Mouse (Mus musculus): ENCODE measurements around the gene Ccdc34. TPM values are rescaled to one million over a fixed set of nuclear protein-coding genes. Genes with fewer than 3 reads are reported as not detected.
"Not testable (repeated sequence)": the region's sequence is repeated elsewhere in the genome, so short reads cannot be mapped to it uniquely, and the experiment has no call there.

Gene Ccdc34
- total RNA-seq, 4 experiments from 2014 or later: 12.3 to 14.8 (median 14.2) TPM

DNA sequence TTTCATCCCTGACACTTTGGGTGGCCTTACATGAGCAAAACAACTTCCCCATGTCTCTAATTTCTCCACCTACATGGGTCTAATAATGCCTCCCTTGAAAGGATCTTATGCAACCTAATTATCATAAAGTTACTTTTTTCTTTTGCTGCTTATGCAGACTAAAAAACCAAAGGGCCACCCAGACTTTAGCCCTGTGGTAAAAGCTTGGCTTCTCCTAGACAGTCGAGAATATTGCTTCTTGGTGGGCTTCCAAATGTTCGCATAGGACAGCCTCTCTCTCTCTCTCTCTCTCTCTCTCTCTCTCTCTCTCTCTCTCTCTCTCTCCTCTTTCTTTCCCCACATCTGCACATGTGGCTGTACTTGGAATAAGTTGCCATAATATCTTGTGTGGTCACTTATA is 60.0 kb downstream of the Ccdc34 start:
- no peak for DNase-seq (ENCODE audit: low spot score in 2 of 2)

DNA sequence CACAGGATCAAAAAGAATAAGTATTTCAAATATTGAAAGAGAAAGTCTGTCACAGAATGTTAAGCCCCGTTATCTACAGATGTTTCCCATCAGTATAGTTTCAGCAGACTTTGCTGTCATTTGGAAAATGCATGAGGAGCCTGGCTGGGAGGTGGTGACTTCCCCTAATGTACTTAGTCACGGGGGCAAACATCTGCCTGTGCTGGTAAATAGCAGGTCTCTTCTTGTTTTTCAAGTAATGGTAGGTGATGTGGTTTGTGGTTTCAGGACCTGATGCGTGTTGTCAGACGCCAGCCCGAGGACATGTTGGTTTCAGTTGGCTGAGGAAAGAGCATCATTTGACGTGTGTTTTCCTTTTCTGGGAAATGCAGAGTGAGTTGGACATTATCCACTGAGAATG is 62.9 kb downstream of the Ccdc34 start:
- no peak for DNase-seq (ENCODE audit: low spot score in 2 of 2)

DNA sequence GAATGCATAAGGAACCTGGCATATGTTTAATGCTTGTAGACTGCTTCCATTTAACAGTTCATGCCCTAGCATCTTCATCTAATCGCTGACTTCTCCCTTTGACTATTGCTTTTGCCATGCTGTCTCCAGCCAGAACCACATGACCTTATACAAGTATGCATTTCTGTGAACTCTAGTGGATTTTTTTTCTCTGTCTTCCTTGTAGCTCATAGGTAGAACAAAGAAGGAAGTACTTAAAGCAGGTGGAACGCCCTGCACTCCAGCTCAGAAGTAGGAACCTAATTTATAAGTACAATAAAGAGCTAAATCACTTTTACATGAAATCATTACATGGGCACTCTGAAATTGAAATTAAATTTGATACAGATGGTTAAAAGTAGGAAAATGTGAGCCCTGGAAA is 65.4 kb downstream of the Ccdc34 start:
- DNase-seq (ENCODE audit: low spot score in 2 of 2): no peak

DNA sequence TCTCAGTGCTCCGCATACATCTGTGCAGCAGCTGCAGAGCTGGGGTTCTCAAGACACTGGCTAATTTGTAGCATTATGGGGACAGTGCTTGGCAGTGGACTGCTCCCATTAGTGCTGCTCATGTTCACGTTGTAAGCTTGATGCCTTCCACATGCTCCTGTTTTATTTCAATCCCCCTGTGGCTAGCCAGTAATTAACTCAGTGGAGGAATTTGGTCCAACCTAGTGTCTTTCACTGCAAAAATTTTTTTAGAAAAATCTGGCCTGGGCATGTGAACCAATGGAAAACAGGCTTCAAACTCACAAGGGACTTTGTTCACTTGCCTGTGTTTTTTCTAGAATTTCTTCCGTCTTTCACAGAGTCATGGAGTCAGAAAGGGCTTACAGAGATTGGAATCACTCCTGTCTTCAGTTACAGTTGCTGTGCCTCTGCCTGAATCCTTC is 68.1 kb downstream of the Ccdc34 start:
- no peak for DNase-seq (ENCODE audit: low spot score in 2 of 2)

- no peak for DNase-seq (ENCODE audit: low spot score in 2 of 2)
Measured at GRCm38 (mm10) chr2:110114133-110114532, 96.5 kb downstream of the Ccdc34 start.

DNA sequence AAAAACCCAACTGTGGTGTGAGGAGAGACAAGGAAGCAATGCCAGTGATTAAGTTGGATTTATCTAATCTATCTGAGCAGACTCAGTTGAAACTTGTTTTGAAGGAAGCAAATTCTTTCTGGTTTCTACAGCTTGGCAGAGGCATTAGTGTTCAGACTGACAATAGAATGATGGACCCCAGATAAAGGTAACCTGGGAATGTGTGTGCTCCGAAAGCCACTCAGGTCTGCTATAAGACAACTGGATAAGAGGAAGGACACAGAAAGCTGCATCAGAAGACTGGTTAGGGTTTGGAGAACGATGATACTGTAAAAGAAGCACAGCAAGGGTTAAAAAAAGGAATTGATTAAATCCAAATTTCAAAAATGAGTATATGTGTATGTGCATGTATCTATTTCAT is 111.8 kb downstream of the Ccdc34 start:
- no peak for DNase-seq (ENCODE audit: low spot score in 2 of 2)

DNA sequence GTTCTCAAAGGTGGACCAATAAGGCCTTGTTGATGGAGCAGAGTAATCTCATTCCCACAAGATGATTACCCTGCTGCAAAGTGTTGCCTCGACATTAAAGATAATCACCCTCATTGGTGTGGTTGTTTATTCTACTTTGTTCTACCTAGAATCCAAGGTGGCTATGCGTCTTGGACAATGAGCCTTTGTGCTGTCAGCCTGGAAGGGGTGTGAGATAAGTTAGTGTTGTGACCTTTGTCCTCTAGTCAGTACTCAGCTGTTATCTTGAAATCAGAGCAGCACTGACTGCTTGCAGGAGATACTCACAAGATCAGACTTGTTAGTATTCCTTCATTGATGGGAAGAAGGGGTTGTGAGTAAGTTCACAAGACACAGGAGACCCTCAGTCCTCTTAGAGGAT is 114.0 kb downstream of the Ccdc34 start:
- no peak for DNase-seq (ENCODE audit: low spot score in 2 of 2)

DNA sequence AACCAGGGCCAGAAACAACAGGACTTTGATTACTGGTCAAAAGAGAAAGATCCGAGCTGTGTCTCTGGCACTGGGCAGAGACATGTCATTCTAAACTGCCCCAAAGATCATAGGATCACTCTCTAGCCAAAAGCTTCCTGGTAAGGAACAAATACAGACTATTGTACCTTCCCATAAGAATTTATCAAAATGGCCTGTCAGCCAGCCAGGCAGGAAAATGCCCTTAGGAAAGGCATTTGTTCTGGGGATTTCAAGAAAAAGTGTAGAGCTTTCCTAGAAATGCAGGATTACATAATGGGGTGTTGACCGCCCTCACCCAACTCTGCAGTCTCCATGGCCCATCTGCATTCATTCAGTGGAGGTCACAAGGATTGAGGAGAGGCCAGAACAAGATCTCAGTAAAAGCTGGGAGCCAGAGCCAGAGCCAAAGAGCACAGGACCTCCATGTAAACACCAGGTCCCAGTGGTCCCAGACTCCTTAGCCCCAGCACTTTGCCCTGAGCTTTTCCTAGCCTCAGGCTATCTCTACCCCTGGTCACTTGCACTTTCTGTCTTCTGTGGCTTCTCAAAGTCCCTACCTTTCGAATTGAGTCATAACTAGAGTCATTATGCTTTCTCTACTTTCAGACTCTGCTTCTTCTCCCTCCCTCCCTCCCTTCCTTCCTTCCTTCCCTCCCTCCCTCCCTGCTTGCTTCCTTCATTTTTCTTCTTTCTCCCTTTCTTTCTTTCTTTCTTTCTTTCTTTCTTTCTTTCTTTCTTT is 115.9 kb downstream of the Ccdc34 start:
- no peak for DNase-seq (ENCODE audit: low spot score in 2 of 2)

- peak in 1 of 2 experiments; percentile 41 for DNase-seq (ENCODE audit: low spot score in 2 of 2)
Measured at GRCm38 (mm10) chr2:110134765-110135594, 117.4 kb downstream of the Ccdc34 start.

DNA sequence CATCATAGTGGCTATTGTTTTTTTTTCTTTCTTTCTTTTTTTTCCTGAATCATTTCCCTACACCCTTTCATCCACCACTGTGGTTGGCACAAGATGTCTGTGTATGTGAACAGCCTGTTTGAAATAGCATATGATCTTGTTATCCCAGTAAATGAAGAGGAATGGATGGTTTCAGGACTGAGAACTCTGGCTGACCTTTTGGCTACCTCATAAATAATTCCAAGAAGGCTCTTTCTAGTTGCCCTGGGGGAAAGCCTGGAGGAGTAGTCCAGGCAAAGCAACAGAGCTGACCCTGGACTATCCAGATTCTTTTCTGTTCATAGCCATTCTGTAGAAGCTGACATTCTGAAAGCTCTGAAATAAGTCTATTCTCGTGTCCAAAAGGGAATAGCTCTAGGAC is 119.7 kb downstream of the Ccdc34 start:
- DNase-seq (ENCODE audit: low spot score in 2 of 2): no peak

DNA sequence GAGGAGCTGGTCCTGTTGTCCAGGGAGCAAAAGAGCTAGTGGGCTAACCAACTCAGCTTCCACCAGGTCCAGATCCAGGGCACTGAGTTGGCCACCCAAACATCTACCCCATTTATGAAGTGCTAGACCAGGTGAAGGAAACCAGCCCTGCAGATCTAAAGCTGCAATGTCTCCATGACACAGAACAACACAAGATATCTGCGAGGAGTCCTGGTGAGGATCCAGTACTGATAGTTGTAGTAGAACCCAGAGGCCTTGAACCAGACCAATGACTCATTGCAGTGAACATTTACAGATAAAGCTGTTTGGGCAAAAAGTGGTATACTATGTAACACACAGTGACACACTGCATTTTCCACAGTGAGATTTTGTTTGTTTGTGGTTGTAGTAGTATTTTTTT is 120.5 kb downstream of the Ccdc34 start:
- no peak for DNase-seq (ENCODE audit: low spot score in 2 of 2)

- not testable (repeated sequence) for DNase-seq (ENCODE audit: low spot score in 2 of 2)
Measured at GRCm38 (mm10) chr2:110147980-110148379, 130.4 kb downstream of the Ccdc34 start.

DNA sequence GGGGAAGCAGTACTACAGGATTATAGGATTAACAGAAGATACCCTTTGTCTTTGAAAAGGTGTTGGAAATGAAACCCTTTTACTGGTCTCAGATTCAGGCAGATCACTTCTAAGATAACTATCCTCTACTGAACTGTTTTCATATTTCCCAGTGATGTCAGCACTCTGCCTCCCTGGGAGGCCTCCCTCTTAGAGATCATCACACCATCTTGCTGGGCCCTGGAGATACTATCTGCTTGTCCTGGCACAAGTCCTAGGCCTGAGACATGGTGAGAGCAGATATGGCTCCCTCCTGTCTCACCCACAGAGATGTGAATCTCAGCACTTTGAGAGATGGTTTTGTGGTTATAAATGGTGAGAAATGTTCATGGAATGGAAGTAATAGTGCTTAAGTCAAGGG is 131.6 kb downstream of the Ccdc34 start:
- no peak for DNase-seq (ENCODE audit: low spot score in 2 of 2)

GRCm38 (mm10) chr2:110156321-110156720 is 138.7 kb downstream of the Ccdc34 start:
- no peak for DNase-seq (ENCODE audit: low spot score in 2 of 2)

DNA sequence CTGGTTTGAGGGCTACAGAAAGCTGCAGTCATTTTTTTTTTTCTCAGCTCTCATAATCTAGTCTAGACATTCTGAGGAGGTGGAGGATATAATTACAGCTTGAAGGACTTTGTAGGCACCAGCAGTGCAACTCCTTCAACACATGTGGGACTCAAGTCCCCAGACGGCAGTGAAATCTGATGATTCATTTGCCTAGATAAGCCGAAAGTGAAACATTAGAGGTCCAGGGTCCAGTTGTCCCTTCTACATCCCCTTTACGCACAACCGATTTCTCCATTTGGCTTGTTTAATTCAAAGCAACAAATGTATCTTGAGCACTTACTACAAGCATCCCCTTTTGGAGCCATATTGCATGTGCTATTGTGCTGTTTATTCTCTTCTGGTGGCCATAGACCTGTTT is 147.4 kb downstream of the Ccdc34 start:
- no peak for DNase-seq (ENCODE audit: low spot score in 2 of 2)

GRCm38 (mm10) chr2:110167694-110168093 is 150.1 kb downstream of the Ccdc34 start:
- no peak for DNase-seq (ENCODE audit: low spot score in 2 of 2)

DNA sequence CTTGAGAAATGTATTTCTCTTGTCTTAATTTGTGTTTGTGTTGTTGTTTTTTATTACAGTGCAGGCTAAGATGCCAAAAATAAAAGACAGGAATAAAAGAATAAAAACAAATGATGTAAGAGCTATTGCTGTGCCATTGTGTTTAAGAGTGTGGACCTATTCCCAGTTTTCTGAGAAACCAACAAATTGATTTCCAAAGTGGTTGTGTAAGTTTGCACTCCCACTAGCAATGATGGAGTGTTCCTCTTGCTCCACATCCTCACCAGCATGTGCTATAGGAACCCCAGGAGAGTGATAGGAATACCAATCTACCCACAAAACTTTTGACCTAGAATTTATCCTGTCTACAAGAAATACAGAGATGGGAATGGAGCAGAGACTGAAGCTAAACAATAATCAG is 150.7 kb downstream of the Ccdc34 start:
- DNase-seq (ENCODE audit: low spot score in 2 of 2): no peak

GRCm38 (mm10) chr2:110172456-110172855 is 154.8 kb downstream of the Ccdc34 start:
- DNase-seq (ENCODE audit: low spot score in 2 of 2): no peak

- DNase-seq (ENCODE audit: low spot score in 2 of 2): no peak
Measured at GRCm38 (mm10) chr2:110173818-110174247, 156.2 kb downstream of the Ccdc34 start.

GRCm38 (mm10) chr2:110176761-110177400 is 159.3 kb downstream of the Ccdc34 start:
- DNase-seq (ENCODE audit: low spot score in 2 of 2): no peak

DNA sequence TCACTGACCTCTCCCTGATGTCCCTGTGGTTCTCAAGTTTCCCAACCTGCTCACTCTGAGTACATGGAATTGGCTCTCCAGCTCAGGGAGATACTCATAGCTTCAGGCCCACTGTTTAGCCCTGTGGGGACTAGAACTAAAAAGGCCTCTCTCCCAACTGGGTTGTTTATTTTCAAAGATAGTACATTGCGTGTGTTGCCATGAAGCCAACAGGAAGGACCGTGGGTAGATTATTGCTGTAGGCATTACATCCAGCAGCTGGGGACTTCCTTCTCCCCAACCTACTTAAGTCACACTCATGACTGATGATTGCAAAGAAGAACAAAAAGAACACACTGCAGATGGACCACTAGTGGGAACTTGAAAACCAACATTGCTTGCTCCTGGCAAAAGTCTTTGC is 159.8 kb downstream of the Ccdc34 start:
- no peak for DNase-seq (ENCODE audit: low spot score in 2 of 2)

DNA sequence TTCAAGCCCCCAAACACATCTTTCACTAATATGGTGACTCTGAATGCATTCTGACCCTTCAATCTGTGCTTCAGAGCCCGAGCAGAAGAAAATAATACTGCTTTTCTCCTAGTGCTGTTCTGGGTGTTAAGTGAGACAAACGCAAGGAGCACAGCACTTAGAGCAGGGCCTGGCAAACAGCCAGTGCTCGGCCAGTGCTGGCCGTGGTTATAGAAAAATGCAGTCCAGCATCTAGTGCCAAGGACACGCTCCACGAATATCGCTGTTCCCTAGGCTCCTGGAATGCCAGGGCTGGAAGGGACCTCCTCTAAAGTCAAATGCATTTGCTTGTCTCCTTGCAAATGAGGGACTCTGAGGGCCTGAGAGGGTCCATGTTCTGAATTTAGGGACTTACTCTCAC is 160.3 kb downstream of the Ccdc34 start:
- DNase-seq (ENCODE audit: low spot score in 2 of 2): no peak
